Mouse (Mus musculus): ENCODE results near the gene Card10.
"Not testable (repeated sequence)": the region's sequence is repeated elsewhere in the genome, so short reads cannot be mapped to it uniquely, and the experiment has no call there.

Gene Card10

GRCm38 (mm10) chr15:78802776-78803391 is at the start of gene Card10:
TSS of gene Card10 (minus strand) at chr15:78803042.
- DNase-seq (ENCODE audit: low spot score) = no peak

GRCm38 (mm10) chr15:78851505-78852153 is 48.8 kb upstream of the Card10 start:
- DNase-seq (ENCODE audit: low spot score) = peak; percentile 83

GRCm38 (mm10) chr15:78850944-78851343 is 48.1 kb upstream of the Card10 start:
- DNase-seq (ENCODE audit: low spot score) = no peak

GRCm38 (mm10) chr15:78850059-78850824 is 47.4 kb upstream of the Card10 start:
- no peak for DNase-seq (ENCODE audit: low spot score)

- DNase-seq (ENCODE audit: low spot score) = no peak
Observed at GRCm38 (mm10) chr15:78849485-78849884, 46.6 kb upstream of the Card10 start.

- DNase-seq (ENCODE audit: low spot score) = peak; percentile 64
Observed at GRCm38 (mm10) chr15:78848467-78848866, 45.6 kb upstream of the Card10 start.

GRCm38 (mm10) chr15:78846805-78847204 is 44.0 kb upstream of the Card10 start:
- DNase-seq (ENCODE audit: low spot score) = not testable (repeated sequence)

- DNase-seq (ENCODE audit: low spot score) = no peak
Observed at GRCm38 (mm10) chr15:78846352-78846751, 43.5 kb upstream of the Card10 start.

GRCm38 (mm10) chr15:78845867-78846266 is 43.0 kb upstream of the Card10 start:
- DNase-seq (ENCODE audit: low spot score) = no peak

- no peak for DNase-seq (ENCODE audit: low spot score)
Observed at GRCm38 (mm10) chr15:78845321-78845720, 42.5 kb upstream of the Card10 start.

- no peak for DNase-seq (ENCODE audit: low spot score)
Observed at GRCm38 (mm10) chr15:78844791-78845190, 41.9 kb upstream of the Card10 start.

GRCm38 (mm10) chr15:78843581-78844469 is 41.0 kb upstream of the Card10 start:
- DNase-seq (ENCODE audit: low spot score) = no peak

GRCm38 (mm10) chr15:78842371-78843163 is 39.7 kb upstream of the Card10 start, which contains the start of gene Cdc42ep1:
TSS of gene Cdc42ep1 (plus strand) at chr15:78842624.
- no peak for DNase-seq (ENCODE audit: low spot score)

- no peak for DNase-seq (ENCODE audit: low spot score)
Observed at GRCm38 (mm10) chr15:78841161-78841790, 38.4 kb upstream of the Card10 start.

GRCm38 (mm10) chr15:78840751-78841150 is 37.9 kb upstream of the Card10 start:
- DNase-seq (ENCODE audit: low spot score) = no peak

- DNase-seq (ENCODE audit: low spot score) = no peak
Observed at GRCm38 (mm10) chr15:78840241-78840640, 37.4 kb upstream of the Card10 start.

GRCm38 (mm10) chr15:78839744-78840143 is 36.9 kb upstream of the Card10 start:
- DNase-seq (ENCODE audit: low spot score) = no peak

GRCm38 (mm10) chr15:78836086-78836621 is 33.3 kb upstream of the Card10 start:
- DNase-seq (ENCODE audit: low spot score) = no peak

- no peak for DNase-seq (ENCODE audit: low spot score)
Observed at GRCm38 (mm10) chr15:78835200-78836085, 32.6 kb upstream of the Card10 start.

Measured in layer of hippocampus, adult 9-10 months (tissue).